Mouse (Mus musculus) heart, embryonic 12.5 days (tissue): ENCODE results near the gene Apol11b. TPM values are rescaled to one million over a fixed set of nuclear protein-coding genes. Genes with fewer than 3 reads are reported as not detected.
"Not testable (repeated sequence)": the region's sequence is repeated elsewhere in the genome, so short reads cannot be mapped to it uniquely, and the experiment has no call there.

Source experiments
- ATAC-seq: fragments of 200-750 bp; cut with Nextera tagmentation; 2 replicates; pipeline ENCODE4 v1.8.0; 2017; ENCODE audit warnings: moderate TSS enrichment, moderate library complexity; ENCODE audit not compliant: insufficient number of reproducible peaks, low FRiP score
- H3K27ac ChIP-seq: fragments of 300-500 bp; sonication (generic); 2 replicates; pipeline ENCODE4 v1.5.1; 2016; ENCODE audit warnings: mild to moderate bottlenecking, moderate library complexity; ENCODE audit not compliant: poor library complexity, severe bottlenecking
- H3K27me3 ChIP-seq: fragments of 300-500 bp; sonication (generic); replicated peaks from 2 replicates; pipeline ENCODE4 v1.6.1; 2016; ENCODE audit warnings: mild to moderate bottlenecking, moderate library complexity
- H3K36me3 ChIP-seq: fragments of 300-500 bp; sonication (generic); 2 replicates; pipeline ENCODE4 v1.6.1; 2016; ENCODE audit warnings: mild to moderate bottlenecking, moderate library complexity
- H3K4me1 ChIP-seq: fragments of 300-500 bp; sonication (generic); replicated peaks from 2 replicates; pipeline ENCODE4 v1.6.1; 2016; ENCODE audit warnings: mild to moderate bottlenecking
- H3K4me2 ChIP-seq: fragments of 300-500 bp; sonication (generic); 2 replicates; pipeline ENCODE4 v1.6.1; 2016; ENCODE audit warnings: mild to moderate bottlenecking, moderate library complexity
- H3K4me3 ChIP-seq: fragments of 300-500 bp; sonication (generic); 2 replicates; pipeline ENCODE4 v1.5.1; 2016; ENCODE audit warnings: mild to moderate bottlenecking
- H3K9ac ChIP-seq: fragments of 300-500 bp; sonication (generic); 2 replicates; pipeline ENCODE4 v1.6.1; 2016; ENCODE audit warnings: mild to moderate bottlenecking, moderate library complexity
- H3K9me3 ChIP-seq: fragments of 300-500 bp; sonication (generic); replicated peaks from 2 replicates; pipeline ENCODE4 v1.6.1; 2016; ENCODE audit warnings: mild to moderate bottlenecking, moderate library complexity
- WGBS: fragments of 180-500 bp; shearing (Covaris S2); methylation state at CpG from one replicate; pipeline ENCODE4 v1.1.7; 2016; 5-methylcytosine and 5-hydroxymethylcytosine counted together
- polyA plus RNA-seq: library from polyadenylated mRNA; unstranded; fragments of >200 nt; fragmentation: Nextera tagmentation; extraction: Ambion mirVana; gene quantifications from 2 replicates; pipeline ENCODE4 v1.2.1, GENCODE M21; 2016

The Apol11b gene
- 0.09 TPM in 1 of 2 replicates, not detected in the other for polyA plus RNA-seq

GRCm38 (mm10) chr15:77643176-77643575 lies at the start of gene Apol11b:
Gene Apol11b, minus strand, starts transcription at chr15:77643286.
- H3K4me3 ChIP-seq, H3K27me3 ChIP-seq, H3K4me1 ChIP-seq, H3K9ac ChIP-seq, ATAC-seq, H3K27ac ChIP-seq, H3K4me2 ChIP-seq, H3K9me3 ChIP-seq, H3K36me3 ChIP-seq: not testable (repeated sequence)
- WGBS: 56% methylated on average over 2 of the region's 2 CpGs

- peak overlapping the region; percentile 37 for H3K4me3 ChIP-seq
- H3K4me1 ChIP-seq, H3K27ac ChIP-seq, H3K36me3 ChIP-seq, H3K9me3 ChIP-seq, ATAC-seq, H3K27me3 ChIP-seq: not testable (repeated sequence)
- H3K4me2 ChIP-seq: peak overlapping the region; percentile 63
- H3K9ac ChIP-seq: peak overlapping the region; percentile 65
- WGBS: 8% methylated on average over 19 of the region's 20 CpGs
Observed at GRCm38 (mm10) chr15:77691532-77692311, 48.6 kb upstream of the Apol11b start.

GRCm38 (mm10) chr15:77683944-77684343 lies 40.9 kb upstream of the Apol11b start:
- H3K27ac ChIP-seq, H3K4me2 ChIP-seq: not testable (repeated sequence)
- 15% methylated on average over 11 of the region's 11 CpGs for WGBS

GRCm38 (mm10) chr15:77674081-77674480 lies 31.0 kb upstream of the Apol11b start:
- not testable (repeated sequence) for H3K27ac ChIP-seq, H3K27me3 ChIP-seq, ATAC-seq, H3K4me1 ChIP-seq, H3K9ac ChIP-seq, H3K36me3 ChIP-seq, H3K4me3 ChIP-seq, H3K9me3 ChIP-seq, H3K4me2 ChIP-seq
- WGBS: 67% methylated on average over 1 of the region's 1 CpGs

More at GRCm38 (mm10) chr15:77683944-77684343, 40.9 kb upstream of the Apol11b start:
- H3K36me3 ChIP-seq, H3K27me3 ChIP-seq, H3K9me3 ChIP-seq, ATAC-seq, H3K4me3 ChIP-seq, H3K9ac ChIP-seq, H3K4me1 ChIP-seq: not testable (repeated sequence)

GRCm38 (mm10) chr15:77661841-77662240 lies 18.8 kb upstream of the Apol11b start:
- H3K4me1 ChIP-seq, H3K9me3 ChIP-seq, H3K27me3 ChIP-seq, H3K27ac ChIP-seq, H3K4me3 ChIP-seq, H3K36me3 ChIP-seq, H3K4me2 ChIP-seq, H3K9ac ChIP-seq, ATAC-seq: not testable (repeated sequence)
- WGBS: 58% methylated on average over 2 of the region's 2 CpGs

GRCm38 (mm10) chr15:77659773-77660172 lies 16.7 kb upstream of the Apol11b start:
- H3K9me3 ChIP-seq, H3K27ac ChIP-seq, H3K4me2 ChIP-seq, H3K36me3 ChIP-seq, ATAC-seq, H3K4me3 ChIP-seq, H3K4me1 ChIP-seq, H3K27me3 ChIP-seq, H3K9ac ChIP-seq: not testable (repeated sequence)
- 68% methylated on average over 1 of the region's 1 CpGs for WGBS

- ATAC-seq, H3K27me3 ChIP-seq, H3K27ac ChIP-seq, H3K4me3 ChIP-seq, H3K9me3 ChIP-seq, H3K9ac ChIP-seq, H3K4me2 ChIP-seq, H3K36me3 ChIP-seq, H3K4me1 ChIP-seq: not testable (repeated sequence)
Observed at GRCm38 (mm10) chr15:77651143-77651542, 8.1 kb upstream of the Apol11b start.

- not testable (repeated sequence) for H3K4me3 ChIP-seq, H3K9me3 ChIP-seq, H3K27me3 ChIP-seq, H3K27ac ChIP-seq, ATAC-seq, H3K4me1 ChIP-seq, H3K9ac ChIP-seq, H3K36me3 ChIP-seq, H3K4me2 ChIP-seq
- 62% methylated on average over 3 of the region's 3 CpGs for WGBS
Observed at GRCm38 (mm10) chr15:77629822-77630221, 13.3 kb downstream of the Apol11b start.

- H3K36me3 ChIP-seq, H3K27ac ChIP-seq: not testable (repeated sequence)
Observed at GRCm38 (mm10) chr15:77628647-77629046, 14.4 kb downstream of the Apol11b start.

GRCm38 (mm10) chr15:77626471-77626870 lies 16.6 kb downstream of the Apol11b start:
- not testable (repeated sequence) for H3K27ac ChIP-seq, ATAC-seq, H3K9me3 ChIP-seq, H3K36me3 ChIP-seq, H3K4me2 ChIP-seq, H3K27me3 ChIP-seq, H3K4me3 ChIP-seq, H3K4me1 ChIP-seq, H3K9ac ChIP-seq
- 67% methylated on average over 4 of the region's 4 CpGs for whole genome bisulfite sequencing

More at GRCm38 (mm10) chr15:77628647-77629046, 14.4 kb downstream of the Apol11b start:
- H3K4me1 ChIP-seq, ATAC-seq, H3K4me3 ChIP-seq, H3K9ac ChIP-seq, H3K27me3 ChIP-seq, H3K4me2 ChIP-seq, H3K9me3 ChIP-seq: not testable (repeated sequence)
- 41% methylated on average over 9 of the region's 9 CpGs for WGBS

- no peak for ATAC-seq
- WGBS: 84% methylated on average over 1 of the region's 1 CpGs
- H3K27ac ChIP-seq: no peak overlapping the region
Observed at GRCm38 (mm10) chr15:77624710-77625109, 18.4 kb downstream of the Apol11b start.

GRCm38 (mm10) chr15:77606069-77606468 lies 37.0 kb downstream of the Apol11b start:
- H3K27me3 ChIP-seq: no peaks in the 10 kb centered on the region
- WGBS: 87% methylated on average over 3 of the region's 3 CpGs
- no peaks in the 10 kb centered on the region for H3K36me3 ChIP-seq
- no peaks in the 10 kb centered on the region for H3K9me3 ChIP-seq
- no peak overlapping the region for H3K9ac ChIP-seq
- H3K4me2 ChIP-seq: no peak overlapping the region
- H3K27ac ChIP-seq: no peak overlapping the region
- no peak for ATAC-seq
- H3K4me1 ChIP-seq: no peaks in the 10 kb centered on the region
- H3K4me3 ChIP-seq: no peak overlapping the region

More at GRCm38 (mm10) chr15:77624710-77625109, 18.4 kb downstream of the Apol11b start:
- Histone ChIP-seq H3K36me3 (no peaks in the 10 kb centered on the region), H3K27me3 (peaks cover 5% of the 10 kb centered on the region; the same call in 1 of the 2 replicates), H3K4me2 (no peak overlapping the region), H3K4me3 (no peak overlapping the region), H3K9ac (no peak overlapping the region), H3K9me3 (no peaks in the 10 kb centered on the region), H3K4me1 (no peaks in the 10 kb centered on the region)
